Mouse (Mus musculus) urinary bladder, postnatal 36 days (tissue): ENCODE data around the gene Lrrc28.

Experiments
- DNase-seq, 2 experiments: peaks; one replicate each; pipeline ENCODE4 v3.0.0; 2022; ENCODE audit warnings: low spot score in 2 of 2, mixed read lengths in 1 of 2

Lrrc28 gene

GRCm38 (mm10) chr7:67486925-67487760, 157.9 kb downstream of the Lrrc28 start:
- DNase-seq, result no peak

GRCm38 (mm10) chr7:67486417-67486816, 158.7 kb downstream of the Lrrc28 start:
- DNase-seq, result no peak

DNA sequence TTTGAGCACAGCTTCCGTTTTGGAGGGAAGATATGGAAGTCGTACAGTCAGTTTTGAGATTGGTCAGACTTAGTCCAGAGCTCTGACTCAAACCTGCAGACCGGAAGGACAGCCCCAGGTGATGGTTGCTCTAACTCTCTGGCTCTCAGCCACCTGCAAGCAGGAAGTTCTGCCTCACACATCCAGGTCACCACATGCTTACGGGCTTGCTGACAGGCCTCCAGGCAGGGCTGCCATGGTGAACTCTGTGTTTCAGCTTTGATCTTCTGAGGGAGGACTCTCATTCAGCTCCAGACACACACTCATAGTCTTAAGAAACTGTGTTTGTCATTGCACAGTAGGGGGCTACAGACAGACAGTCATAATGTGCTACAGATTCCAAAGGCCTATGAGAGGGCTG, 161.4 kb downstream of the Lrrc28 start:
- DNase-seq, result no peak

- DNase-seq, result no peak
These were observed 165.3 kb downstream of the Lrrc28 start for GRCm38 (mm10) chr7:67479576-67480413.

- DNase-seq, result no peak
These were observed 165.9 kb downstream of the Lrrc28 start for GRCm38 (mm10) chr7:67479168-67479567.

DNA sequence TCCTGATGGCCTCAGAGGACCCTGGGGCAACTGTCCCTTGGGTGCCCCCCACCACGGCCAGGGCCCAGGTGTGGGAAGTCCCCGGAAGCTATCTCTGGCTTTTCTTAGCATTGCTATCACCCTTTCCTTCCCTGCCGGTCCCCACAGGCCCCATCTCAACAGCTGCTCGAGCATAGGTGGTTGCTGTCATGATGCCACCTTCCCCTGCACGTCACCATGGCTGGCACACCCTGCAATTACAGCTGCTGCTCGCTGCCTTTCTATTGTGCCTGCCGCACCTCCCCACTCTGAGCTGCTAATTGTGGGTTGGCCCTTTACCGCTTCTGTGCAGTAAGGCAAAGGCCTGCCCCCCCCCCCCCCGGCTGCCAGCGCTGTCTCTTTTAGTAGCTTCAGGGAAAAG, 167.1 kb downstream of the Lrrc28 start:
- no peak for DNase-seq

DNA sequence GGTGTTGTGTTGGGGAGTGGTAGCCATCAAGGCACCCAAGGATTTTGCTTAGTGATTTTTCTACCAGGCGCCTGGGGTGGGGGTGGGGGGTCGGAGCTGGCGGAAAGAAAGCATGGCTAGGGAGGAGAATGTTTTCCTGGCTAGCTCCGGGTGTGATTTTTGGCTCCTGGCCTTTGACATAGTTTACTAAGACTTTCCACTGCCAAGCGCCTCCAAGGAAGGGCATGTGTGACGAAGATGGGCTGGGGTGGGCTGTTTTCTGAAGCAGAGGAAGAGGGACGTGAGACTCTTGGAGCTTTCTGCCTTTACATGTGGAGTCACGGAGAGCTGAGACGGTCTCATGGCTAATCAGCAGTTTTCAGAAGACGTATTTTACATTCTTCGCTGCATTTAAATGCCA, 173.8 kb downstream of the Lrrc28 start:
- peak in 1 of 2 experiments; percentile 41 for DNase-seq

GRCm38 (mm10) chr7:67468802-67469408, 176.2 kb downstream of the Lrrc28 start:
- no peak for DNase-seq

GRCm38 (mm10) chr7:67468180-67468579, 176.9 kb downstream of the Lrrc28 start:
- DNase-seq, result no peak

- DNase-seq, result no peak
These were observed 178.7 kb downstream of the Lrrc28 start for GRCm38 (mm10) chr7:67466322-67466721.

DNA sequence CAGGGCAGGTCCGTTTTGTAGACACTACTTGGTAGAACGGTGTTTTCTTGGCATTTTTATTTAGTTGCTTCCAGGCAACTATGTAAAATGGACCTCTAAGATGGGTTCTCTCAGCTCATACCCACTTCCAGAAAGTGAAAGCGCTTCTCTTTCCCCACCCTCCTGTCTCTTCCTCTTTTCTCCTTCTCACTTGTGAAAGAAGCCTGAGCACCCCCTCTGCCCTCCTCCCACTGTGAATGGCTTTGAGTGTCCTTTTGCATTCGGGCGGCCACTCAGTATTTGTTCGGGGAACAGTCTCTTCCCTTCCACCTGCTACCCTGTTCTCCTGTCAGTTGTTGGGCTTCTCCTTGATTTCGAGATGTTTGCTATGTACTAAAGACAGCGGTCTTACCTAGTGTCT, 180.4 kb downstream of the Lrrc28 start:
- no peak for DNase-seq

DNA sequence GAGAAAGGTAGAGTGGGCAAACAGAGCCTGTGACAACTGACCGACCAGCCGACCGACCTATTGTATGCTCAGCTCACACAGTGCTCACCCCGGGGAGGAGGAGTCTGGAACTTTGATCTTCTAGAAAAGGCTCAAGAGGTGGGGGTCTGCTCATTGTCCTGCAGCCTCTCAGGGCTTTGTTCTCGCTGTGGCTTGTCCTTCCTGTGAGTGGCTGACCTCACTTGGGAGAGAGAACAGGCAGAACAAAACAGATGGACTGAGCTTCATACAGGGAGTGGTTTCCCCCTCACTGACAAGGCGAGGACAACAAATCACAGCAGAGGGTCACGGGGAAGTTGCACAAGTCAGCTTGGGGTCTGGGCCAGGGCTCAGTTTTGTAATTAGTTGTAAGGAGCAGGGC, 181.5 kb downstream of the Lrrc28 start:
- peak in 1 of 2 experiments; percentile 75 for DNase-seq
